Mouse (Mus musculus) ovary, adult 18-20 months (tissue): ENCODE measurements around the gene Tesmin.

ENCODE experiments used
- DNase-seq: peaks from one replicate; pipeline ENCODE4 v3.0.0; 2022; ENCODE audit warnings: low spot score, mixed read lengths

Tesmin gene

GRCm38 (mm10) chr19:3447348-3447747, 58.7 kb downstream of the Tesmin start:
- no peak for DNase-seq

GRCm38 (mm10) chr19:3449248-3449647, 60.6 kb downstream of the Tesmin start:
- peak; percentile 26 for DNase-seq

GRCm38 (mm10) chr19:3450714-3451113, 62.1 kb downstream of the Tesmin start:
- no peak for DNase-seq

DNA sequence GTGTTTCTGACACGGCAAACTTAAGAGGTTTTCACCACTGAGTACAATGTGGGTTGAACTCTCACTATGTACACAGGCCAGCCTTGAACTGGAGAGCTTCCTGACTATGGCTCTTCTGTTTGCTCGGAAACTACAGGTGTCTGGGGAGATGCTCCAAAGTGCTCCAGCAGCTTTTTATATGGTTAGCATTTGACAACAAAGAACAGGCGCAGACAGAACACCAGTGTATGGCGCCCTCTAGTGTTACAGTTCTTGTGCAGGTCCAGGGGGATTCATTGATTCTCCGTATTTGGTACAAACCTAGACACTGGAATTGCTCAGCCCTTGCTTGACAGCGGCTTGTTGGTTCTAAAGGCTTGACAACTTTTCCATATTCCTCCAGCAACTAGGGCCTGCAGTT, 62.5 kb downstream of the Tesmin start:
- DNase-seq: no peak

DNA sequence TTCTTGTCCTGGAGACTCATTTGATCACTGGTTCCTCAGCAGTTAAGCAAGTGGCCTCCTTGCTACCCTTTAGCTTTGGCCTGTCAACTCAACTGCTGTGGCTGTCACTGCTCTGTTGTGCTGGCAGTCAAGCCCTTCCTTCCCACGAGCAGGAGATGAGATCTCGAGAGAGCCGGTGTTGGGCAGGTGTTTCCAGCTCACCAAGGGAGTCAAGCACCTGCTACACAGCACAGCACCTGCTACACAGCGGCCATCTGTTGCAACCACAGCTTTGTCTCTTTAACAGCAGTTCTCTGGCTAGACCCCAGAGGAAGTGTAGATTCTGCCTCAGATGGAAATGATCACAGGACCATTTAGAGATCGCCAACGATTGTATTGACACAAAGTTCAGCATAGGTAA, 63.0 kb downstream of the Tesmin start:
- DNase-seq: no peak
